Mouse (Mus musculus) G1E (cell line): Measurements from ENCODE around the gene Ccdc22. TPM values are rescaled to one million over a fixed set of nuclear protein-coding genes. Genes with fewer than 3 reads are reported as not detected.

Experiments used
- ATAC-seq: 2 replicates; pipeline ENCODE4 v1.8.0; 2016; ENCODE audit warnings: mild to moderate bottlenecking; ENCODE audit not compliant: insufficient number of reproducible peaks, poor library complexity, low FRiP score, severe bottlenecking; ENCODE audit errors: extremely low read depth
- DNase-seq: peaks from one replicate; pipeline ENCODE4 v3.0.0; 2012; ENCODE audit warnings: low spot score
- H3K27me3 ChIP-seq: 2 replicates; pipeline ENCODE4 v1.6.1; 2012; ENCODE audit warnings: mild to moderate bottlenecking, low read length, inconsistent platforms; ENCODE audit not compliant: insufficient read depth
- H3K36me3 ChIP-seq: replicated peaks from 2 replicates; pipeline ENCODE3; 2012; ENCODE audit warnings: mild to moderate bottlenecking, inconsistent platforms
- H3K4me1 ChIP-seq: 2 replicates; pipeline ENCODE4 v1.6.1; 2012; ENCODE audit warnings: low read depth, low read length, inconsistent platforms, mixed read lengths; ENCODE audit not compliant: insufficient read depth
- H3K4me3 ChIP-seq: 2 replicates; pipeline ENCODE4 v1.5.1; 2012; ENCODE audit warnings: low read depth, mild to moderate bottlenecking, inconsistent platforms, low read length, moderate library complexity, mixed read lengths
- H3K9me3 ChIP-seq: replicated peaks from 2 replicates; pipeline ENCODE4 v1.6.1; 2012; ENCODE audit warnings: inconsistent platforms
- CTCF ChIP-seq: IDR thresholded peaks from 2 replicates; pipeline ENCODE4 v1.5.1; 2012; ENCODE audit warnings: low read depth, low read length, inconsistent platforms, mixed read lengths
- GATA1 ChIP-seq: IDR thresholded peaks from 2 replicates; pipeline ENCODE4 v1.6.1; 2012; ENCODE audit warnings: borderline replicate concordance, low read length, inconsistent platforms, mixed read lengths
- GATA2 ChIP-seq: IDR thresholded peaks from 2 replicates; pipeline ENCODE4 v1.6.1; 2012; ENCODE audit warnings: low read depth, low read length, inconsistent platforms, borderline replicate concordance
- POLR2AphosphoS5 ChIP-seq: IDR thresholded peaks from 2 replicates; pipeline ENCODE4 v1.6.1; 2012; ENCODE audit warnings: low read depth, low read length, inconsistent platforms; ENCODE audit not compliant: insufficient replicate concordance
- TAL1 ChIP-seq: conservative IDR thresholded peaks from 2 replicates; pipeline ENCODE4 v1.6.1; 2012; ENCODE audit warnings: low read depth, low read length, inconsistent platforms, mixed read lengths
- polyA plus RNA-seq: library from polyadenylated mRNA; stranded (reverse); fragments of >175 nt; gene quantifications from 2 replicates; pipeline ENCODE4 v1.2.3, GENCODE M21; 2012
- total RNA-seq, 2 experiments: library from RNA; stranded (forward) in 1 of 2; stranded (reverse) in 1 of 2; fragments of 200-1000 nt in 1 of 2; fragments of >200 nt in 1 of 2; fragmentation: Nextera tagmentation in 1 of 2; gene quantifications; 2 replicates each; pipeline ENCODE4 v1.2.3; 2014 to 2017

Ccdc22 gene
- 5.2 and 7.2 TPM in 2 replicates for total RNA-seq (2014; fragmentation: Nextera tagmentation)
- total RNA-seq (2017) = 30.3 and 32.3 TPM in 2 replicates
- polyA plus RNA-seq = 29.4 and 31.7 TPM in 2 replicates

GRCm38 (mm10) chrX:7604879-7605574 lies at the start of gene Ccdc22:
Gene Ccdc22, minus strand, starts transcription at chrX:7605517.
- no peaks in the 10 kb centered on the region for H3K9me3 ChIP-seq
- peaks cover 4% of the 10 kb centered on the region; the same call in 1 of the 2 replicates for H3K27me3 ChIP-seq
- H3K4me3 ChIP-seq = peak within 1 kb of the TSS; percentile 70
- peaks cover 17% of the 10 kb centered on the region for H3K4me1 ChIP-seq
- ATAC-seq (peak; percentile 88), DNase-seq (peak; percentile 34)
- TF ChIP-seq TAL1 (no peak), GATA2 (no peak), POLR2AphosphoS5 (no peak), CTCF (no peak)
- H3K36me3 ChIP-seq = peaks cover 35% of the 10 kb centered on the region

- Histone ChIP-seq H3K36me3 (no peaks in the 10 kb centered on the region), H3K4me1 (peaks cover 15% of the 10 kb centered on the region), H3K27me3 (peaks cover 5% of the 10 kb centered on the region; the same call in 1 of the 2 replicates), H3K9me3 (no peaks in the 10 kb centered on the region), H3K4me3 (peak overlapping the region; percentile 72)
- peak; percentile 80 for DNase-seq
- TF ChIP-seq GATA1 (no peak), TAL1 (no peak), POLR2AphosphoS5 (no peak), GATA2 (no peak), CTCF (no peak)
- peak; percentile 95 for ATAC-seq
Observed at GRCm38 (mm10) chrX:7648671-7649304, 43.5 kb upstream of the Ccdc22 start.

- no peak overlapping the region for H3K4me3 ChIP-seq
- H3K9me3 ChIP-seq = no peaks in the 10 kb centered on the region
- DNase-seq (peak; percentile 10), ATAC-seq (no peak)
- peaks cover 20% of the 10 kb centered on the region for H3K4me1 ChIP-seq
- H3K27me3 ChIP-seq = peaks cover 15% of the 10 kb centered on the region
- TF ChIP-seq GATA2 (no peak), CTCF (no peak), GATA1 (no peak), TAL1 (no peak), POLR2AphosphoS5 (no peak)
- H3K36me3 ChIP-seq = no peaks in the 10 kb centered on the region
Observed at GRCm38 (mm10) chrX:7645349-7645748, 40.0 kb upstream of the Ccdc22 start.

- Histone ChIP-seq H3K4me3 (no peak overlapping the region), H3K27me3 (peaks cover 20% of the 10 kb centered on the region), H3K36me3 (no peaks in the 10 kb centered on the region), H3K9me3 (no peaks in the 10 kb centered on the region), H3K4me1 (peaks cover 11% of the 10 kb centered on the region; the same call in 1 of the 2 replicates)
- ATAC-seq (no peak), DNase-seq (no peak)
- TF ChIP-seq TAL1 (no peak), GATA2 (no peak), GATA1 (no peak), CTCF (no peak), POLR2AphosphoS5 (no peak)
Observed at GRCm38 (mm10) chrX:7640785-7641184, 35.5 kb upstream of the Ccdc22 start.

GRCm38 (mm10) chrX:7639536-7640325 lies 34.4 kb upstream of the Ccdc22 start:
- no peak for ATAC-seq
- Histone ChIP-seq H3K9me3 (no peaks in the 10 kb centered on the region), H3K36me3 (no peaks in the 10 kb centered on the region), H3K4me3 (no peak overlapping the region), H3K27me3 (peaks cover 20% of the 10 kb centered on the region), H3K4me1 (peaks cover 11% of the 10 kb centered on the region; the same call in 1 of the 2 replicates)
- TF ChIP-seq GATA1 (no peak), GATA2 (no peak), TAL1 (no peak), POLR2AphosphoS5 (no peak), CTCF (no peak)
- no peak for DNase-seq
